Mouse (Mus musculus) midbrain, embryonic 11.5 days (tissue): ENCODE results near the gene Cemip. TPM values are rescaled to one million over a fixed set of nuclear protein-coding genes. Genes with fewer than 3 reads are reported as not detected.

Source experiments
- ATAC-seq: fragments of 200-750 bp; cut with Nextera tagmentation; 2 replicates; pipeline ENCODE4 v1.8.0; 2017; ENCODE audit warnings: moderate TSS enrichment, moderate library complexity; ENCODE audit not compliant: low FRiP score
- DNase-seq: peaks from one replicate; pipeline ENCODE4 v3.0.0; 2015; ENCODE audit warnings: low spot score; ENCODE audit errors: missing footprints
- H3K27ac ChIP-seq: fragments of 300-500 bp; sonication (generic); 2 replicates; pipeline ENCODE4 v1.5.1; 2014; ENCODE audit warnings: low read depth, low read length
- H3K27me3 ChIP-seq: fragments of 300-500 bp; sonication (generic); 2 replicates; pipeline ENCODE4 v1.6.1; 2014; ENCODE audit warnings: mild to moderate bottlenecking, low read length, moderate library complexity, mixed read lengths; ENCODE audit not compliant: control insufficient read depth, insufficient read depth
- H3K36me3 ChIP-seq: fragments of 300-500 bp; sonication (generic); 2 replicates; pipeline ENCODE4 v1.6.1; 2014; ENCODE audit warnings: mild to moderate bottlenecking, low read length, moderate library complexity, mixed read lengths; ENCODE audit not compliant: control insufficient read depth, insufficient read depth
- H3K4me1 ChIP-seq: fragments of 300-500 bp; sonication (generic); 2 replicates; pipeline ENCODE4 v1.6.1; 2014; ENCODE audit warnings: low read length; ENCODE audit not compliant: control insufficient read depth, insufficient read depth
- H3K4me2 ChIP-seq: fragments of 300-500 bp; sonication (generic); 2 replicates; pipeline ENCODE4 v1.6.1; 2014; ENCODE audit warnings: mild to moderate bottlenecking, moderate library complexity
- H3K4me3 ChIP-seq: fragments of 300-500 bp; sonication (generic); 2 replicates; pipeline ENCODE4 v1.5.1; 2014; ENCODE audit warnings: low read depth, low read length
- H3K9ac ChIP-seq: fragments of 300-500 bp; sonication (generic); 2 replicates; pipeline ENCODE4 v1.6.1; 2014; ENCODE audit warnings: low read length
- H3K9me3 ChIP-seq: fragments of 300-500 bp; sonication (generic); 2 replicates; pipeline ENCODE4 v1.6.1; 2016; ENCODE audit warnings: low read length; ENCODE audit not compliant: control insufficient read depth
- WGBS: fragments of 180-500 bp; shearing (Covaris S2); extraction: QIAGEN DNeasy Blood & Tissue Kit; methylation state at CpG from one replicate; pipeline ENCODE4 v1.1.7; 2014; 5-methylcytosine and 5-hydroxymethylcytosine counted together
- polyA plus RNA-seq: library from polyadenylated mRNA; unstranded; fragments of >200 nt; fragmentation: Nextera tagmentation; extraction: Ambion mirVana; gene quantifications from 2 replicates; pipeline ENCODE4 v1.2.1, GENCODE M21; 2014

Gene Cemip
- polyA plus RNA-seq, 1 experiment from 2014 or later = 0.63 TPM

GRCm38 (mm10) chr7:84026090-84026489 lies 60.2 kb downstream of the Cemip start:
- H3K9me3 ChIP-seq = no peaks in the 10 kb centered on the region
- no peak for DNase-seq
- ATAC-seq = no peak
- H3K4me1 ChIP-seq = no peaks in the 10 kb centered on the region
- H3K4me3 ChIP-seq = no peak overlapping the region
- 84% methylated on average over 4 of the region's 4 CpGs for WGBS
- H3K27ac ChIP-seq = no peak overlapping the region
- H3K36me3 ChIP-seq = no peaks in the 10 kb centered on the region
- H3K4me2 ChIP-seq = no peak overlapping the region
- no peak overlapping the region for H3K9ac ChIP-seq
- no peaks in the 10 kb centered on the region for H3K27me3 ChIP-seq

GRCm38 (mm10) chr7:84023466-84023865 lies 62.8 kb downstream of the Cemip start:
- DNase-seq = no peak
- ATAC-seq = no peak
- Histone ChIP-seq H3K4me1 (no peaks in the 10 kb centered on the region), H3K27ac (no peak overlapping the region), H3K9me3 (no peaks in the 10 kb centered on the region), H3K36me3 (no peaks in the 10 kb centered on the region), H3K4me2 (no peak overlapping the region), H3K27me3 (no peaks in the 10 kb centered on the region), H3K4me3 (no peak overlapping the region), H3K9ac (no peak overlapping the region)
- WGBS = 82% methylated on average over 6 of the region's 6 CpGs

GRCm38 (mm10) chr7:84022462-84022861 lies 63.8 kb downstream of the Cemip start:
- H3K36me3 ChIP-seq = no peaks in the 10 kb centered on the region
- ATAC-seq = no peak
- H3K9me3 ChIP-seq = no peaks in the 10 kb centered on the region
- 84% methylated on average over 3 of the region's 3 CpGs for WGBS
- H3K9ac ChIP-seq = no peak overlapping the region
- H3K4me2 ChIP-seq = no peak overlapping the region
- no peaks in the 10 kb centered on the region for H3K27me3 ChIP-seq
- DNase-seq = no peak
- no peak overlapping the region for H3K4me3 ChIP-seq
- H3K4me1 ChIP-seq = no peaks in the 10 kb centered on the region
- no peak overlapping the region for H3K27ac ChIP-seq

GRCm38 (mm10) chr7:84019381-84019780 lies 66.9 kb downstream of the Cemip start:
- H3K36me3 ChIP-seq = no peaks in the 10 kb centered on the region
- H3K9ac ChIP-seq = no peak overlapping the region
- H3K9me3 ChIP-seq = no peaks in the 10 kb centered on the region
- no peak overlapping the region for H3K4me2 ChIP-seq
- no peak for DNase-seq
- H3K4me1 ChIP-seq = no peaks in the 10 kb centered on the region
- no peak overlapping the region for H3K4me3 ChIP-seq
- ATAC-seq = no peak
- H3K27ac ChIP-seq = no peak overlapping the region
- no peaks in the 10 kb centered on the region for H3K27me3 ChIP-seq

- 83% methylated on average over 5 of the region's 5 CpGs for WGBS
Observed at GRCm38 (mm10) chr7:84018291-84019266, 67.7 kb downstream of the Cemip start.

GRCm38 (mm10) chr7:84015050-84015449 lies 71.3 kb downstream of the Cemip start:
- Histone ChIP-seq H3K4me1 (no peaks in the 10 kb centered on the region), H3K9me3 (no peaks in the 10 kb centered on the region), H3K27me3 (no peaks in the 10 kb centered on the region), H3K27ac (no peak overlapping the region), H3K36me3 (no peaks in the 10 kb centered on the region), H3K4me2 (no peak overlapping the region), H3K9ac (no peak overlapping the region), H3K4me3 (no peak overlapping the region)
- ATAC-seq (no peak), DNase-seq (no peak)
- 78% methylated on average over 1 of the region's 1 CpGs for WGBS

More at GRCm38 (mm10) chr7:84018291-84019266, 67.7 kb downstream of the Cemip start:
- no peak for ATAC-seq
- Histone ChIP-seq H3K4me3 (no peak overlapping the region), H3K27ac (no peak overlapping the region), H3K4me1 (no peaks in the 10 kb centered on the region), H3K9me3 (no peaks in the 10 kb centered on the region), H3K36me3 (no peaks in the 10 kb centered on the region), H3K27me3 (no peaks in the 10 kb centered on the region), H3K9ac (no peak overlapping the region), H3K4me2 (no peak overlapping the region)
- DNase-seq = no peak

GRCm38 (mm10) chr7:84013656-84014055 lies 72.6 kb downstream of the Cemip start:
- Histone ChIP-seq H3K27ac (no peak overlapping the region), H3K36me3 (no peaks in the 10 kb centered on the region), H3K4me1 (no peaks in the 10 kb centered on the region), H3K9me3 (no peaks in the 10 kb centered on the region), H3K9ac (no peak overlapping the region), H3K4me2 (no peak overlapping the region), H3K27me3 (no peaks in the 10 kb centered on the region), H3K4me3 (no peak overlapping the region)
- 85% methylated on average over 4 of the region's 4 CpGs for WGBS
- no peak for ATAC-seq
- no peak for DNase-seq

GRCm38 (mm10) chr7:84004357-84004756 lies 81.9 kb downstream of the Cemip start:
- Histone ChIP-seq H3K36me3 (no peaks in the 10 kb centered on the region), H3K9ac (no peak overlapping the region), H3K27ac (no peak overlapping the region), H3K4me2 (no peak overlapping the region), H3K9me3 (no peaks in the 10 kb centered on the region), H3K4me3 (no peak overlapping the region), H3K27me3 (no peaks in the 10 kb centered on the region), H3K4me1 (no peaks in the 10 kb centered on the region)
- DNase-seq (no peak), ATAC-seq (no peak)
- 54% methylated on average over 6 of the region's 6 CpGs for WGBS

GRCm38 (mm10) chr7:84001516-84001915 lies 84.8 kb downstream of the Cemip start:
- H3K4me2 ChIP-seq = no peak overlapping the region
- no peaks in the 10 kb centered on the region for H3K27me3 ChIP-seq
- no peak for ATAC-seq
- H3K9me3 ChIP-seq = no peaks in the 10 kb centered on the region
- H3K9ac ChIP-seq = no peak overlapping the region
- no peaks in the 10 kb centered on the region for H3K4me1 ChIP-seq
- no peaks in the 10 kb centered on the region for H3K36me3 ChIP-seq
- no peak overlapping the region for H3K4me3 ChIP-seq
- no peak overlapping the region for H3K27ac ChIP-seq
- WGBS = 72% methylated on average over 3 of the region's 3 CpGs
- no peak for DNase-seq
